Mouse (Mus musculus) mouse trophoblast stem cell (cell line): ENCODE results near the gene Fabp1.

ENCODE experiments used
- in situ Hi-C, 2 experiments: fragments of 300-500 bp; cut with MseI, MboI; formaldehyde crosslinking; loops; 2 replicates in 1 of 2; 3 replicates in 1 of 2; pipeline ENCODE4 v1.15.1; 2025

The Fabp1 gene

DNA sequence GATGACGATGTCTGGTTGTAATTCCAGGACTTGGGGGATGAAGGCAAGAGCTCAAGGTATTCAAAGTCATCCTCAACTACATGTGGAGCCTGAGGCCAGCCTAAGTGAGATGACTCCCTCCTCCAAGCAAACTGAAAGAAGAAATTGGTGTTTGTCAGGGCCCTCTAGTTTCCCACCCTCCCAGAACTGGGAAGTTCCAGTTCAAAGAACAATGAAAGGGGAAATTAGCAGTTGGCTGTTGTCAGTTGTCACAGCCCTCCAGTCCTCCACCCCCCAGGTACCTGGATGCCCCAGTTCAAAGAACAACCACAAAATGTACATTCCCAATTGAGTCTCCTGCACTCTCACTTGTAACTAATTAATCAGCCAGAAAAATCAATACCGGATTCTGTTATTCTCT is 9.1 kb downstream of the Fabp1 start:
- in situ Hi-C loops = no loop called here

DNA sequence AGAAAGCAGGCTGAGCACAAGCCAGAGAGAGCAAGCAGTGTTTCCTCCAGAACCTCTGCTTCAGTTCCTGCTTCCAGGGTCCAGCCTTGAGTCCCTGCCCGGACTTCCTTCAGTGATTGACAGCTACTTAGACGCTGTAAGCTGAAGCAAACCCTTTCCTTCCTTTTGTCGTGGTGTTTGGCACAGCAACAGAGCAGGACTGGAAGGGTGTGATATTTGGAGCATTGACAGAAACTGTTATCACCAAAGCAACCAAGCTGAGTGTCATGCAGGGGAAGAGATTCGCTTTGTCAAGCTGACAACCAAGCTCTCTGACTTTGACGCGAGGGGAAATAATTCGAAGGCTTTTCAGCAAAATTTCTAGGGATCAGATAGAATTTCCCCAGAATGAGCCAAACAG is 12.3 kb downstream of the Fabp1 start:
- in situ Hi-C loops = no loop called here

DNA sequence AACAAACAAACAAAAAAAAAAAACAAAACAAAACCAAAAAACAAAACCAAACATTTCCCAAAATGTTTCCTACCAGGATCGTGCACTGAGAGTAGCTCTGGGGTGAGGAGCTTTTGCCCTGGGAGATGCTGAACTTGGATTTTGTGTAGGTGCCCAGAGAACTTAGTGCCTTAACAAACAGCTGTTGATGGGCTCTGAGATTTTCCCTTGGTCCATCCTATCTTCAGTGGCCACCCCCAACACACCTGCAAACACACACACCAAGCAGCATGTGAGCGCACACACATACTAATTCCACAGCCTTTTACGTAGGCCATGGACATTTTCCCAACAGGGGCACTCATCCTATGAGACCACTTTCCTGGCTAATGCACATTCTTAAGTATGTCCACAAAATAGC is 12.8 kb downstream of the Fabp1 start:
- in situ Hi-C loops = no loop called here

GRCm38 (mm10) chr6:71221501-71221900 is 21.9 kb downstream of the Fabp1 start:
- in situ Hi-C loops = no loop called here

- in situ Hi-C loops = no loop called here
These were observed 24.7 kb downstream of the Fabp1 start for GRCm38 (mm10) chr6:71224184-71224943.

GRCm38 (mm10) chr6:71226544-71226943 is 26.9 kb downstream of the Fabp1 start:
- in situ Hi-C loops = no loop called here

GRCm38 (mm10) chr6:71227157-71227770 is 27.6 kb downstream of the Fabp1 start:
- in situ Hi-C loops = no loop called here

DNA sequence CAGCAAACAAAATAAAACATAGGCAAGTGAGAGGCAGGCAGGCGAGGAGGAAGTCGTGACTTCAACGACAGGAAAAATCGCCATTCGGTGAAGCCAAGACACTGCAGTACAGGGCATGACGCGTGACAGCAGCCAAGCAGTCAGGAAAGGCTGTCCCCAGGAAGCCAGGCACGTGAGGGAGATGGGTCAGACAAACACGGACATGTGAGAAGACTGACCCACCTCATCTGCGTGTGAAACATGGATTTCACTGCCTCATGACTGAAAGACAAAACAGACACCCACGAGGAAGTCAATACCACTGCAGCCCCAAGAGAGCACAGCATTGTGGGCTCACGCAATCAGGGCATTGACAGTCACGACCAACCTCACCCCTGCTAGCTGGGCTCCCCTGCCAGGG is 35.5 kb downstream of the Fabp1 start:
- in situ Hi-C loops = no loop called here

DNA sequence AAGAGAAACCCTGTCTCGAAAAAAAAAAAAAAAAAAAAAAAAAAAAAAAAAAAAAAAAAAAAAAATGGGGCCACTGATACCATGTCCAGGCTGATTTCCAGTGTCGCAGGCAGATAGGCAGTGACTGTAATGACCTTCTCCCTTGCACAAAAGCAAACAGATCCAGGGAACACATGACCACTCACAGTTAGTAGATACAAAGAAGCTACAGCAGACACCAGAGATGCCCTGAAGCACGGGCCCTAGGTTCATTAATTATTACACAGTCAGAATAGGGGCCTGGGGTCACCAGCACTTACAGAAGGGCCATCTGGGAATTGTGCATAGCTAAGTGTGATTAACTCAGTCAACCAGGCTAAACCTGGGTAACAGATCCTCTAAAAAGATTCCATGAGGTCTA is 36.3 kb downstream of the Fabp1 start:
- in situ Hi-C loops = no loop called here

DNA sequence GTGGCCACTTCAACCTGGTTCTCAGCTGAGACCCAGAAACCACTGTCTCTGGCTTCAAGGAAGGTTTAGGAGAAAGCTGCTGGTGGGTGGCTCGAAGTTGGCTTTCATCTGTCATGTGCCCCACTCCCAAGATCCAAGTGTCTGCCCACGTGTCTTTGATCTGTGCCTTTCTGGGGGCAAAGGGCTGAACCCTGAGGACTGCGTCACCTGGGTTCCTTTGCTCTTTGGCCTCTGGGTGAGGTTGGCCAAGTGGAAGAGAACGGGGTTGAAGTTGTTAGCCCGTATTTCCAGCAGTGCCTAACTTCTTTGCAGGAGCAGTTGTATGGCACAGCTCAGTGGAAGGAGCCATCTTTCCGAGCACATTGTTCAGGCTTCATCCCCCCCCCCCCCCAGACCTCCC is 36.9 kb downstream of the Fabp1 start:
- in situ Hi-C loops = no loop called here

DNA sequence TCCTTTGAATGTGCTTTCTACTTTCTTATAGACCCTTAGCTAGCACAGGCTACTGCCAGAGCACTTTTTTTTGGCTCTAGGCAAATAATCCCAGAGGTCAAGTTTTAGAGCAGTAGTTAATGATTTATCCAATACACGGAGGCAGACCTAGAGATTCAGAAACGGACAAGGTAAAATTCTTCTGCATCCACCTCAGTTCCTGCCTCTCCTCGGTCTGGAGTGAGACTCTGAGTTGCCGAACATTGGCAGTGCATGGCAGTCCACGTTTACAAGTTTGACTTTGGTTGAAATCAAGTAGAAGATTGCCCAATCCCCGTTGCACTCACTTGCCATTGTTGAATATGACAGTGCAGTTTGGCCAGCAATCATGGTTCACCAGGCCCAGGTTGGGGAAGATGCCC is 37.4 kb downstream of the Fabp1 start:
- in situ Hi-C loops = no loop called here

GRCm38 (mm10) chr6:71239069-71239750 is 39.6 kb downstream of the Fabp1 start:
- in situ Hi-C loops = no loop called here

GRCm38 (mm10) chr6:71240831-71241230 is 41.2 kb downstream of the Fabp1 start:
- in situ Hi-C loops = no loop called here

- in situ Hi-C loops = no loop called here
These were observed 43.2 kb downstream of the Fabp1 start for GRCm38 (mm10) chr6:71242811-71243210.

DNA sequence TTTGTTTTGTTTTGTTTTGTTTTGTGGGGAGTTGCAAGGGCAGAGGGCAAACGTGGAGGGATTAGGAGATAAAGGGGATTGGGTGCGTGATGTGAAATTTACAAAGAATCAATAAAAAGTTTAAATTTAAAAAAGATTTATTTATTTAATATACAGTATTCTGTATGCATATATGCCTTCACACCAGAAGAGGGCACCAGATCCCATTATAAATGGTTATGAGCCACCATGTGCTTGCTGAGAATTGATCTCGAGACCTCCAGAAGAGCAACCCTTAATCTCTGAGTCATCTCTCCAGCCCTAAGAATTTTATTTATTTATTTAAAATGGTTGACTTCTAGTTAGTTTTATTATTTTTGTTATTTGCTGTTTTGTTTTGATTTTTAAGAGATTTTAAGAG is 43.6 kb downstream of the Fabp1 start:
- in situ Hi-C loops = no loop called here

GRCm38 (mm10) chr6:71248420-71248819 is 48.8 kb downstream of the Fabp1 start:
- in situ Hi-C loops = no loop called here

- in situ Hi-C loops = no loop called here
These were observed 50.0 kb downstream of the Fabp1 start for GRCm38 (mm10) chr6:71249615-71250014.

GRCm38 (mm10) chr6:71250951-71251350 is 51.3 kb downstream of the Fabp1 start:
- in situ Hi-C loops = no loop called here

DNA sequence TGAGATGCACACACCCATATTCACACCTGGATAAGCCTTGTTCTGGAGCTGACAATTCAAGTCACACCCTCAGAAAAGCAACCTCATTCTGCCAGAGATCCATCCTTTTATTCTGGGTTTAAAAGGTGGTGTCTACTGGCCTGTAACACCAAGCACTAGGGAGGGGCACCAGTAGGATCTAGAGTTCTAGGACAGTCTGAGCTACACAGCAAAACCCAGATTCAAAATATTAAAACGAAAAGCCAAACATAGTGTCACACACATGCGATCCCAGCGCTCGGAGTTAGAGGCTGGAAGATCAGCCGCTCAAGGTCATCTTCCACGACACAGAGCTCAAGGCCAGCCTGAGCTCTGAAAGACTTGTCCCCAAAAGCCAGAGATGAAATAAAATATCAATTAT is 54.8 kb downstream of the Fabp1 start:
- in situ Hi-C loops = no loop called here
